Mouse (Mus musculus): ENCODE measurements at regions not wholly inside any gene's neighbourhood (a gene's known extent, or its start where the extent isn't known, plus 50 kb on each side); places are given as distances from the start of the nearest gene placed in this dataset.

DNA sequence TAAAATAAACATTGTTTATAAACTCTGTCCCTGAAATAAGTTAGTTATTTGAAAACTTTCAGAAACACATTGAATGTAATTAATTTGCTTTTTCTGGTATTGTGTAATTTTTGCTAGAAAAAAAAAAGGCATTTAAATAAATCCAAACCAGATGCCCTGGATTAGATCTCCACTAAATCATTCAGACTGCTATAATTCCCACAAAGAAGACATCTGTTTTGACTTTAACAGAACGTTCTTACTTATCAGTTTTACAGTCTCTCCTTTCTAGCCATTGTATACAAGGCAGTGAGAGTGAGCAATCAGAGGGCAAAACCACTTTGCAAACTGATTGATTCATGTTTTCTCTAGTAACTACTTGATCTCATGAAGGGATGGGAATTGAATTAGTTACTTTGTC lies 478.8 kb downstream of the Slitrk6 start:
- no peak for TF ChIP-seq CTCF (IDR thresholded peaks at IDR 0.05)
- no peak overlapping the region for H3K27ac ChIP-seq
- no peak for DNase-seq
- H3K4me3 ChIP-seq, result no peak overlapping the region
- intact Hi-C loops (cut with DNase I), result no loop called here

DNA sequence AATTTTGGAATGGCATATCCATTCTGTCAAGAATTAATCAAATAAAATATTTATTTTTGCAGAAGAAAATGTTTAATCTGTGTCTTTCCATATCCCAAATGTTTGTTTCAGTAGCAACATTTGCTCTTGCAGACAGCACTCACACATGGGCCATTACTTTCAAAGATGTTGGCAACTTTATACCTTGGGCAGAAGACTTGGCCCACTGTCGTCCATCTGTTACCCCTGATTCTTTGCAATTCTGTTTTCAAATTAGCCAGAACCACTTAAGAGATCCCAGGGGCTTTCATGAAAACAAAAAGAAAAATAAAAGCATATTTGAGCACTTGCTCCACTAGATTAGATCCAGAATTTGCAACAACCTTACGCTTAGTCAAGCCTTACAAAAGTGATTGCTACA lies 483.7 kb downstream of the Slitrk6 start:
- TF ChIP-seq CTCF (IDR thresholded peaks at IDR 0.05), result no peak
- no peak overlapping the region for H3K4me3 ChIP-seq
- intact Hi-C loops (cut with DNase I), result no loop called here
- DNase-seq, result no peak
- H3K27ac ChIP-seq, result no peak overlapping the region

DNA sequence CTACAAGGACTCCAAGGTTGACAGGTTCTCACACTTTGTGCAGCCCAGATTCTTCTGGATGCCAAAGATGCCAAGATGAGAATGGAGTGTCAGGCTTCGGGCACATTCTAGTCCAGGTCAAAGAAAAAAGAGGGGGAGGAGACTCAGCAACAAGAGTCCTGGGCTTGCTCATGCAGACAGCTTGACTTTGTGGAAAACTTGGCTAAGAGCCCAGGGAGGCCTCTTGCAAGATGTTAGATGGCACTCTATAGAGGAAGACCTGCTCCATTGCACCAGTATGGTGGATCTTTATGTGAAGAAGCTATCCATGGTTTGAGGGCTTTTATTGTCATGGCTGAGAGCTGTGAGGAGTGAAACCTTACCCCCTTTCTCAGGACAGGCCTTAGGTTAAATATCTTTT lies 510.5 kb downstream of the Slitrk6 start:
- Histone ChIP-seq H3K4me3 (no peak overlapping the region), H3K27ac (no peak overlapping the region)
- no peak for DNase-seq
- intact Hi-C loops (cut with DNase I), result no loop called here
- no peak for TF ChIP-seq CTCF (IDR thresholded peaks at IDR 0.05)

DNA sequence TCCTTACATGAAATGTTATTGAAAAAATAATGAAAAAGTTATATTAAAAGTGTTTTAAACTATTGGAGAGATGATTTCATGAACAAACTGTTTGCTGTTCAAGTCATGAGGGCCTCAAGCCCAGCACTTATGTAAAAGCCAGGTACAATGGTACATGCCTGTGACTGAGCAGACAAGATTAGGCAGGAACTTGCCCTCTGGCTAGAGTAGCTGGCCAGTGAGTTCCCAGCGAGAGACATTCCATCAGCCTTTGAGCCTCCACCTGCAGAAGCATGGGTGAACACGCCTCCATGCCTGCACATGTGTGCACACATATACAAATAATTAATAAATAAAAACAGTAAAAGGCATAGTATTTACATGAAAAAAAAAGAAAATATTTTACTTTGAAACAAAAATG lies 511.4 kb downstream of the Slitrk6 start:
- intact Hi-C loops (cut with DNase I), result no loop called here
- no peak for TF ChIP-seq CTCF (IDR thresholded peaks at IDR 0.05)
- Histone ChIP-seq H3K27ac (no peak overlapping the region), H3K4me3 (no peak overlapping the region)
- no peak for DNase-seq

DNA sequence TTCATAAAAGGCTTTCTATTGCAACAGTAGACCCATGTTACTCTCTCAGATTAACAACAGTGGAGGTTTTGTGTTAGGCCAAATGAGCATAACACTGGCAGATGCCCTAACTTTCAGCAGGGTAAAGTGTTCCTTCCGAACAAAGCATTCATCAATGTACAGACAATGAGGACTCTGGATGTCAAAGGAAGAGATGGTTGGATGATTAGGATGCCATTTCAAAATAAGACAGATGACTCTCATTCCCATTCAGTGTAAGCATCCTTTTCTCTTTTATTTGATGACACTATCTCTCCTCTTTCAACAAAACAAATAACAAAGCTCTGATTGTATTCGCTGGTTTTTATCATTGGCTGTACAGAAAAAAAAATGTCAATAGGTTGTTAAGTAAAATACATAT lies 516.1 kb downstream of the Slitrk6 start:
- no peak for TF ChIP-seq CTCF (IDR thresholded peaks at IDR 0.05)

DNA sequence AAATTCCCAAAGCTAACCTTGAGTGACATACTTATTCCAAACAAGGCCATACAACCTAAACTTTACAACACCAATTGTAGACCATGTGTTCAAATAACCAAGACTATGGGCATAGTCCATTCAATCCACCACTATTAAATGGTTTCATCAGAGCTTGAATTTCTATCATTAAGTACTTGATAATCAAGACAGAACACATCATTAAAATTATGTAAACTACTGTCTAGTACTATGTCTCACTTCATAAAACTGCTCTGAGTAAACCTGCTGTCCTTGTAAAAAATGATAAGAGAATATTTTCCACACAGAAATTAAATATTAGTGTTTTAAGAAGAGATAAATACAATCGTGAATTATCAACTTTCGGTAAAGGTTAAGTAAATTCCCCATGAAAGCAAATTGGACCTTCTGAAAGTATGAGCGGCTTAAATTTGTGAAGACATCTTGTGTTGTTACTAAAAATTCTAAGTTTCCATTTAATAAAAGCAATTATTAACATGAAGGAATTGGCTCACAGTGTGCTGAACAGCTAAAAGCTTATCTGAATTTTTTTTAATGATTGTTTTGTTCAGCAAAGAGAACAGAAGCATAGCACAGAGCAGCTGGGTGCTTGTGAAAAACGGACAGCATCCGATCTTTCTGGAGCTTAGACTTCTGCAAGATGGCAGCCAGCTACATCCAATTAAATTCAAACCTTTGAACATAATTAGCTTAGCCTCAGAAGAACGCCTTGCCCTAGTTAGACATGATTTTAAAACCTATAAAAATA lies 530.1 kb downstream of the Slitrk6 start:
- no peak overlapping the region for H3K27ac ChIP-seq
- no peak for TF ChIP-seq CTCF (IDR thresholded peaks at IDR 0.05)
- H3K4me3 ChIP-seq, result no peak overlapping the region
- DNase-seq, result no peak
- intact Hi-C loops (cut with DNase I), result no loop called here

More for the DNA sequence above, 516.1 kb downstream of the Slitrk6 start:
- intact Hi-C loops (cut with DNase I), result no loop called here
- DNase-seq, result no peak
- Histone ChIP-seq H3K4me3 (no peak overlapping the region), H3K27ac (no peak overlapping the region)

DNA sequence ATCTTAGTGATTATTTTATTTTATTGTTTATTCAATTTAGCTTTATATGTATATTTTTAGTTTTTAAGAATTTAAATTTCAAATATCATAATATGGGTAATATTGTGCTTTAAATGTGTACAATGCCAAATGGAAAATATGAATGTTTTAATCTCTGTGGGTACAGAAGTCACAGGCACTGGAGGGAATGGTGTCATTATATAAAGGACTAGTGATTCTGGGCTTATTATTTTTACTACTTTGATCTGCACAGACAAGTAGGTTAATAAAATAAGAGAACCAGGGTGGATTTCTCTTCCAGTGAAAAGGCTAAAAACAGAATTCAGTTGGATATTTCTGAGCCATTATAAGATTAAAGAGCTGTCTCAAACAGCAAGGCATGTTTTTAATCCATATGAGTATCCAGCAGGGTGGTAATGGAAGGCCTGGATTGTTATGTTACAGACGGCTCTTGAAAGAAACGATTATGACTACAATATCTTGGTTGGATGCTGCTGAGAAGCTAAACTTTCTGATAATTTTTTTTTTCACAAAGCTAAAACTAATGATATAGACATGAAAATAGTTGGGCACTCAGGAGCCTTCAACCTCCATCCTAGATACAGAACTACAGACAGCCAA lies 563.9 kb downstream of the Slitrk6 start:
- no peak for TF ChIP-seq CTCF (IDR thresholded peaks at IDR 0.05)
- DNase-seq, result no peak
- Histone ChIP-seq H3K27ac (no peak overlapping the region), H3K4me3 (no peak overlapping the region)
- intact Hi-C loops (cut with DNase I), result no loop called here

DNA sequence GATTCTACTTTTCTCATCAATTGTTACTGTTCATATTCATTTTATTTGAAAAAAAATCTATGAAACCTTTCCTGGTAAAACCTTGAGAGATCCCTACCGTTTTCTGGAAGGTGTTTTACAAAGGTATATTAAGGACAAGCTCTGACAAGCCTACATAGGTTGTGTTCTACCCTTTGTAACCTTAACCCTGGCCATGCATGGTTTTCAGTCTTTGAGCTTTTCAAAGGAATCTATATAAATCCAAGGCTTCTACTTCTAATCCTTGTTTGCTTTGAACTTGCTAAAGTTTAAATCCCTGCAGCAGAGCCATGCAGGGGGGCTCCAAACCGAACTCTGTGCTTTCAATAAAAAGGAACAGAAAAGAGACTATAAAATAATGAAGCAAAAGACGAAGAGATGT lies 564.5 kb downstream of the Slitrk6 start:
- Histone ChIP-seq H3K27ac (no peak overlapping the region), H3K4me3 (no peak overlapping the region)
- no peak for TF ChIP-seq CTCF (IDR thresholded peaks at IDR 0.05)
- no peak for DNase-seq
- intact Hi-C loops (cut with DNase I), result no loop called here

DNA sequence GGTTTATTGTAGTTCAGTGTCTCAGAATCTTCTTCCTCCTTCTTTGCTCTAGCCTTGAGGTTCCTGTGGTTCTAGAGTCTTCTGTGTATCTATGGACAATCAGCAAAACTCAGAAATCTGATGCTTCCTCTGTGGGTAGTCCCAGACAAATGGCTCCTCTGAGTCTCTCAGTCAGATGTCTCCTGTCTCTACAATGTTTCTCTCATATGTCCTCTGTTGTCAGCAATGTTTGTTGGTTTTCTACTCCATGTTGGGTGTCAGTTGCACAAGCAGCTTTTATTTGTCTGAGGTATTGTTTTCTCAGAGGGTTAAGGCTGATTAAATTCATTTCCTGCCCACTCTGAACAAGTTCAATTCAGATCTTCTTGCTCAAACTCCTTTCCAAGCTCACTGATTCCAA lies 575.8 kb downstream of the Slitrk6 start:
- H3K27ac ChIP-seq, result no peak overlapping the region
- intact Hi-C loops (cut with DNase I), result no loop called here
- no peak overlapping the region for H3K4me3 ChIP-seq
- DNase-seq, result no peak
- no peak for TF ChIP-seq CTCF (IDR thresholded peaks at IDR 0.05)

DNA sequence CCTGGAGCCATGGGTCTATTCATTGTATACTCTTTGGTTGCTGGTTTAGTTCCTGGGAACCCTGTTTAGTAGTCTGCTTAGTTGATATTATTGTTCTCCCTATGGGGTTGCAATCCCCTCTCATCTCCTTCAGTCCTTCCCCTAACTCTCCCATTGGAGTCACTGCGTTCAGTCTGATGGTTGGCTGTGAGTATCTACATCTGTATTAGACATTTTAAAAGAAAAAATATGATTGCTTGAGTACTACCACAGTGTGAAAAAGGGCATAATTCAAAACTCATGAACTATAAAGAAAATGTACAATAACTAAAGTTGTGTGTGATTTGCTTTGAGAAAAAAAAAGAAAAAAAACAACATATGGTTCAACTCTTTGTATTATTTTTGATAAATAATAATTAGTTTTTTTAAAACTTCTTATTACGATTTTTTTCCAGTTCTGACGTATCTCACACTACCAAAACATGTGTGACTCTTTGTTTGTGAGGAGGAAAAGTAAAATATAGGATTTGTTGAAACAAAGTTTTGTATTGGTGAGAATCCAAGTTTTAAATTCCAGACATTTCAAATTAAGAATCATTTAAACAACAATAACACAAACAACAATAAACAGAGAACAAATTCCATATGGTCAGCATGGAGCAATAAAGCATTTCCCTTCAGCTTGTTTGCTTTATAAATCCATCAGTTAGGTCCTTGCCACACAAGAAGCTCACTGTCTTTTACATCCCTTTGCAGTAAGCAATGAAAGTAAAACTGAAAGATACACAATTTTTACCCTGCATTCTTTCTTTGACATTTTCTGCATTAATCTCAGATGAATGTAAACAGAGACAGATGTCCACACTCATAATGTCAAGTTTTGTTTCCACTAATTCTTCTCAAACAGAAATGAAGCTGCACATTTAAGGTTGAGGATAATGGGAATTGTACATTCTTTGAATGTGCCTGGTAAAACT lies 583.5 kb downstream of the Slitrk6 start:
- intact Hi-C loops (cut with DNase I), result no loop called here
- Histone ChIP-seq H3K4me3 (no peak overlapping the region), H3K27ac (no peak overlapping the region)
- DNase-seq, result no peak
- no peak for TF ChIP-seq CTCF (IDR thresholded peaks at IDR 0.05)

DNA sequence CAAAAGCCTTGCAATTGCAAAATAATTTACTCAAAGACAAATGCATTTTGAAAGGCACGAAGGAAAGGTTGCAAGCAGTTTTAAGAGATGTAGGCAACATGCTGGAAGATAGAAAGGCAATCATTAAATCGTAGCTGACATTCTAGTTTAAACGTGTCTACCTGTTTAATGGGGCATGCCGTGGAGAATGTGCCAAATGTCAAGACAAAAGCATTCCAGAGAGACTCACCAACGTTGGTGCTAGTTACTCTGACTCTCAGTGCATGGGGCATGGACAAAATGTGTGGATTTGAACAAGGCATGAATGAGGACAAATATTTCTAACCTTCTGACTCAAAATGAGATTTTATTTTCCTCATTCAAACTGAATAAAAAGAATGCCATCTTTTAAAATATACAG lies 586.3 kb downstream of the Slitrk6 start:
- no peak for DNase-seq
- intact Hi-C loops (cut with DNase I), result no loop called here
- Histone ChIP-seq H3K4me3 (no peak overlapping the region), H3K27ac (no peak overlapping the region)
- TF ChIP-seq CTCF (IDR thresholded peaks at IDR 0.05), result no peak

DNA sequence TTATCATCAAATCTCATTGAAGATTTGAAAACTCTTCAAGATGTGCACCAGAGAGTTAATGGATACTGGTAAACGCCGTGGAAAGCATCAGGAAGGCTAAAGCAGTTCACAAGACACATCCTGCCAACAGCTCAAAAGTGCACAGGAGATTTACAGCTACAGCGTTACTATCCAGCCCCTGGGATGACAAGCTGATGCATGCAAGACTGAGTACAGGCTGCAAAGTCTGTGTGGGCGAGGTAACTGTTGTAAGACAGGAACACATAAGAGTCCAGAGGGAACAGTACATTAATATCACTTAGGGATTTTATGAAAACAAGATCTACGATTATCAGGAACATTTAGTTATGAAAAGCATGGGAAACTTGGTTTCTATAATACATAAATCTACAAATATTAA lies 626.7 kb downstream of the Slitrk6 start:
- no peak for DNase-seq
- H3K4me3 ChIP-seq, result no peak overlapping the region
- TF ChIP-seq CTCF (IDR thresholded peaks at IDR 0.05), result no peak
- intact Hi-C loops (cut with DNase I), result no loop called here
- H3K27ac ChIP-seq, result no peak overlapping the region
